In genomic region chr10:39192673-39193072, GRCm38 (mm10) we compare ENCODE assay signal across 16 mouse cellular contexts. TPM values are rescaled to one million over a fixed set of nuclear protein-coding genes. Genes with fewer than 3 reads are reported as not detected.
A peak's percentile ranks its signal among the peaks of the same experiment; 100 is the strongest.
DNase-seq lines count a peak whose midpoint lies in the region; ATAC-seq and TF ChIP-seq lines count a peak whose summit lies in the region.
"Had no signal": no experiment of that assay in that cellular context is flagged by ENCODE, and none has a peak within 500 bp of the region (broad histone marks: within the 10 kb centered on the region; RNA-seq: fewer than 3 reads in every experiment).

No protein-coding gene starts in this region.

- H3K4me3 ChIP-seq in thymus, adult 2 months (ENCODE audit: control insufficient read depth, insufficient read depth, low read length), result no peak overlapping the region
- H3K4me3 ChIP-seq: embryonic facial prominence, embryonic 13.5 days; limb, embryonic 15.5 days; midbrain, embryonic 12.5 days; neural tube, embryonic 12.5 days had no signal

- H3K36me3 ChIP-seq in thymus, adult 2 months (ENCODE audit: control insufficient read depth, insufficient read depth, low read length), result no peaks in the 10 kb centered on the region
- H3K36me3 ChIP-seq: embryonic facial prominence, embryonic 13.5 days; limb, embryonic 15.5 days; midbrain, embryonic 12.5 days; neural tube, embryonic 12.5 days had no signal

- no peak for TF ChIP-seq POLR2A in thymus, adult 2 months (IDR thresholded peaks at IDR 0.05; ENCODE audit: control insufficient read depth, extremely low read depth, insufficient read depth, low read length, poor library complexity)

- TF ChIP-seq CTCF in thymus, adult 2 months (IDR thresholded peaks at IDR 0.05; ENCODE audit: borderline replicate concordance, control insufficient read depth, extremely low read depth, insufficient read depth, low read length, poor library complexity), result no peak

- peak; percentile 62 to 71 for DNase-seq in B cell, adult 2 months
- peak; percentile 77 for DNase-seq in thymus, adult 2 months
- DNase-seq in frontal cortex, postnatal 25 days (ENCODE audit: low spot score in 2 of 2), result no peak
- DNase-seq in cerebellum, postnatal 36 days, result no peak
- DNase-seq in heart, postnatal 14 days, result no peak
- DNase-seq: cerebellum, postnatal 25 days; kidney, adult 9 months; lung, embryonic 14.5 days had no signal

- ATAC-seq in CD4-positive, CD25-positive, alpha-beta regulatory T cell, adult 4 months, result peak; percentile 98
- ATAC-seq in megakaryocyte, adult 5-6 weeks (ENCODE audit: poor library complexity, severe bottlenecking), result peak; percentile 98

- WGBS in thymus, adult 2 months, result 7% methylated on average over 3 of the region's 3 CpGs

- H3K4me1 ChIP-seq in thymus, adult 2 months (replicated peaks; ENCODE audit: control insufficient read depth, insufficient read depth, low read length), result peaks cover 12% of the 10 kb centered on the region
- H3K4me1 ChIP-seq: embryonic facial prominence, embryonic 13.5 days; limb, embryonic 15.5 days; midbrain, embryonic 12.5 days; neural tube, embryonic 12.5 days had no signal

- intact Hi-C loops in heart, postnatal 14 days (cut with DNase I), result no loop called here

- peak overlapping the region; percentile 79; the same call in 1 of the 2 replicates for H3K27ac ChIP-seq in thymus, adult 2 months (ENCODE audit: control insufficient read depth, insufficient read depth, low read length)
- H3K27ac ChIP-seq: embryonic facial prominence, embryonic 13.5 days; hindbrain, embryonic 14.5 days; limb, embryonic 15.5 days; midbrain, embryonic 12.5 days; neural tube, embryonic 12.5 days had no signal

- H3K27me3 ChIP-seq in thymus, adult 2 months (ENCODE audit: control insufficient read depth, insufficient read depth, low read length), result no peaks in the 10 kb centered on the region
- H3K27me3 ChIP-seq: embryonic facial prominence, embryonic 13.5 days; limb, embryonic 15.5 days; midbrain, embryonic 12.5 days; neural tube, embryonic 12.5 days had no signal

RNA-seq across cellular contexts. Expression of gene Ccn6, which starts 29.1 kb away (rescaled TPM):
- polyA plus RNA-seq in CD4-positive, CD25-positive, alpha-beta regulatory T cell, adult 4 months (2017; shearing (Covaris generic)), result not detected
- not detected in 2 replicates for total RNA-seq in megakaryocyte, adult 5-6 weeks (2015)
- not detected in 2 replicates for total RNA-seq in megakaryocyte, adult 5-6 weeks (2017)
- polyA plus RNA-seq in thymus, adult 2 months (2012; rRNA removed), result not detected in 2 replicates
- total RNA-seq in heart, postnatal 14 days (2021), result under 1 TPM in 1 of 2 experiments, not detected in 1; 0.19 TPM
- total RNA-seq: MEL had no signal

RNA-seq across cellular contexts. Expression of gene Tube1, which starts 58.9 kb away (rescaled TPM):
- polyA plus RNA-seq in CD4-positive, CD25-positive, alpha-beta regulatory T cell, adult 4 months (2017; shearing (Covaris generic)), result 1 to 10 TPM; 4.5 to 6.4 TPM
- total RNA-seq in megakaryocyte, adult 5-6 weeks (2015), result 10.5 and 12.4 TPM in 2 replicates
- 9.8 and 13.9 TPM in 2 replicates for total RNA-seq in megakaryocyte, adult 5-6 weeks (2017)
- 113 and 120 TPM in 2 replicates for polyA plus RNA-seq in thymus, adult 2 months (2012; rRNA removed)
- 1 to 10 TPM; 1.6 to 3.4 TPM for total RNA-seq in heart, postnatal 14 days (2021)

RNA-seq across cellular contexts. Expression of gene Fam229b, which starts 59.0 kb away (rescaled TPM):
- polyA plus RNA-seq in CD4-positive, CD25-positive, alpha-beta regulatory T cell, adult 4 months (2017; shearing (Covaris generic)), result 1 to 10 TPM in 1 of 2 experiments, not detected in 1; 1.0 TPM
- 0.57 and 1.9 TPM in 2 replicates for total RNA-seq in megakaryocyte, adult 5-6 weeks (2015)
- total RNA-seq in megakaryocyte, adult 5-6 weeks (2017), result not detected in 2 replicates
- polyA plus RNA-seq in thymus, adult 2 months (2012; rRNA removed), result 0.80 and 1.6 TPM in 2 replicates
- total RNA-seq in heart, postnatal 14 days (2021), result 1 to 10 TPM; 3.5 to 5.9 TPM

Comparison
In these comparisons a context has a peak if more than half of its experiments do, and no peak if none do; other contexts are left out.
1. DNase-seq: peak in B cell, adult 2 months (2 of 2) and thymus, adult 2 months (single experiment); none in frontal cortex, postnatal 25 days (0 of 2), cerebellum, postnatal 36 days (0 of 2) and heart, postnatal 14 days (0 of 2).